Mouse (Mus musculus) layer of hippocampus, adult 8-10 months (tissue): ENCODE measurements around the gene Mgp. TPM values are rescaled to one million over a fixed set of nuclear protein-coding genes. Genes with fewer than 3 reads are reported as not detected.
"Not testable (repeated sequence)": the region's sequence is repeated elsewhere in the genome, so short reads cannot be mapped to it uniquely, and the experiment has no call there.

Source experiments
- DNase-seq, 2 experiments: peaks; one replicate each; pipeline ENCODE4 v3.0.0; 2022; ENCODE audit warnings: low spot score in 2 of 2
- total RNA-seq, 4 experiments: library from RNA; stranded (reverse); gene quantifications; 2 replicates each; pipeline ENCODE4 v1.2.4; 2022

Gene Mgp
- total RNA-seq, 4 experiments from 2014 or later = 34.6 to 42.2 (median 40.3) TPM

- DNase-seq = no peak
These were observed 22.6 kb upstream of the Mgp start for GRCm38 (mm10) chr6:136898222-136898621.

- no peak for DNase-seq
These were observed 22.2 kb upstream of the Mgp start for GRCm38 (mm10) chr6:136897789-136898188.

GRCm38 (mm10) chr6:136894532-136895339 is 19.1 kb upstream of the Mgp start:
- no peak for DNase-seq

GRCm38 (mm10) chr6:136892002-136892401 is 16.4 kb upstream of the Mgp start:
- no peak for DNase-seq

GRCm38 (mm10) chr6:136889554-136889953 is 13.9 kb upstream of the Mgp start:
- no peak for DNase-seq

- no peak for DNase-seq
These were observed 13.4 kb upstream of the Mgp start for GRCm38 (mm10) chr6:136889067-136889466.

- DNase-seq = no peak
These were observed 12.2 kb upstream of the Mgp start for GRCm38 (mm10) chr6:136887854-136888253.

GRCm38 (mm10) chr6:136884766-136885165 is 9.1 kb upstream of the Mgp start:
- not testable (repeated sequence) for DNase-seq

- DNase-seq = no peak
These were observed 8.3 kb upstream of the Mgp start for GRCm38 (mm10) chr6:136883961-136884360.

- no peak for DNase-seq
These were observed 7.8 kb upstream of the Mgp start for GRCm38 (mm10) chr6:136883431-136883915.

- no peak for DNase-seq
These were observed 6.1 kb upstream of the Mgp start for GRCm38 (mm10) chr6:136881678-136882077.

GRCm38 (mm10) chr6:136874599-136874998 is 1.0 kb downstream of the Mgp start:
- no peak for DNase-seq

- no peak for DNase-seq
These were observed 6.7 kb downstream of the Mgp start for GRCm38 (mm10) chr6:136868921-136869320.

- DNase-seq = no peak
These were observed 9.5 kb downstream of the Mgp start for GRCm38 (mm10) chr6:136866150-136866549.

- DNase-seq = no peak
These were observed 10.3 kb downstream of the Mgp start for GRCm38 (mm10) chr6:136865360-136865759.

- no peak for DNase-seq
These were observed 14.6 kb downstream of the Mgp start for GRCm38 (mm10) chr6:136861020-136861419.

- DNase-seq = no peak
These were observed 17.2 kb downstream of the Mgp start for GRCm38 (mm10) chr6:136858420-136858819.

- no peak for DNase-seq
These were observed 17.8 kb downstream of the Mgp start for GRCm38 (mm10) chr6:136857873-136858260.

- no peak for DNase-seq
These were observed 18.3 kb downstream of the Mgp start, which contains the start of gene Art4 for GRCm38 (mm10) chr6:136857186-136857872. Gene Art4 (minus strand): TSS chr6:136857733.

- no peak for DNase-seq
These were observed 19.5 kb downstream of the Mgp start for GRCm38 (mm10) chr6:136856071-136856636.

- no peak for DNase-seq
These were observed 20.4 kb downstream of the Mgp start for GRCm38 (mm10) chr6:136855183-136855582.

- DNase-seq = no peak
These were observed 21.3 kb downstream of the Mgp start for GRCm38 (mm10) chr6:136854361-136854781.
